Mouse (Mus musculus): ENCODE data around the gene Urm1. TPM values are rescaled to one million over a fixed set of nuclear protein-coding genes. Genes with fewer than 3 reads are reported as not detected.
"Not testable (repeated sequence)": the region's sequence is repeated elsewhere in the genome, so short reads cannot be mapped to it uniquely, and the experiment has no call there.

Urm1 gene
- polyA plus RNA-seq (2012; ENCODE audit: insufficient read depth, low replicate concordance): 74.8 and 193 TPM in 2 replicates

DNA sequence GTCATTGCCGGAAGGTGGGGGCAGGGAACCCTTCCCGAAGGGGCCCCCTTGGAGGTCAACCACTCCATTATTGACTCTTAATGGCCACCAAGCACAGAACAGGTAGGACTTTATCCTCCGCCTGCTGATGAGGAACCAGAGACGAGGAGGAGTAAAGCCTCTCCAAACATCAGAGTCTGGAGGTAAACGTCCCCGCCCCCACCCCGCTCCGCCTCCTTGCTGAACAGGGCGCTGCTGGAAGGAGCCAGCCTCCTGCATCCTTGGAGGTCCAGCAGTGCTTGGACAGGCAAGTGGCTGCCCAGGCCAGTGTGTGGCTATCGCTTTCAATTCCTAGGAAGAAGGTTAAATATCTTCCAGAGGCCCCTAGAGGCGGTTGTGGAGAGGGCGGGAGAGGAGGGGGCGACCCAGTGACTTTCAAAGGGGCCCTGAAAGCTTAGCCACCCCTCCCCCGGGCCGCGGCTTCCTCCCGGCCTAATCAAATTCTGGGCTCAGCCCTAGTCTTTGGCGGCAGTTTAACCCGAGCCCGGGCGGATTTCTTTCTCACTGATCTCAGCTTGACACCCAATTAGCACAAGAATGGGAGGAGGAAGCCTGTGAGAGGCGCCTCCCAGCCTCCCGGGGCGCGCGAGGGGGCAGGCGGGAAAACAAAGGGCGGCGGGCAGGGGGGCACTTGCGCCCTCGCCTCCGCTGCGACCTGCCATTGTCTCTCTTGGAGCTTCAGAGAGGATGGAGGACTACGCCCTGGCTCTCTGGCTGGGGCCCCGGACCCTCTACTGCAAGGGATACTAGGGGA, at the start of gene Urm1:
Gene Urm1 (plus strand): TSS at position 51 of the 793 bp plus-strand sequence.
- peaks cover 63% of the 10 kb centered on the region for H3K4me1 ChIP-seq
- peak within 1 kb of the TSS; percentile 92 for H3K4me3 ChIP-seq (replicated peaks)
- no peaks in the 10 kb centered on the region for H3K9me3 ChIP-seq
- H3K27me3 ChIP-seq (replicated peaks): peaks cover 3% of the 10 kb centered on the region
- peaks cover 17% of the 10 kb centered on the region for H3K36me3 ChIP-seq (replicated peaks; ENCODE audit: low read length)
- TF ChIP-seq FLI1 (IDR thresholded peaks at IDR 0.05; ENCODE audit: low read length): no peak
- no peak for TF ChIP-seq GATA1 (IDR thresholded peaks at IDR 0.05; ENCODE audit: borderline replicate concordance, low read length)

DNA sequence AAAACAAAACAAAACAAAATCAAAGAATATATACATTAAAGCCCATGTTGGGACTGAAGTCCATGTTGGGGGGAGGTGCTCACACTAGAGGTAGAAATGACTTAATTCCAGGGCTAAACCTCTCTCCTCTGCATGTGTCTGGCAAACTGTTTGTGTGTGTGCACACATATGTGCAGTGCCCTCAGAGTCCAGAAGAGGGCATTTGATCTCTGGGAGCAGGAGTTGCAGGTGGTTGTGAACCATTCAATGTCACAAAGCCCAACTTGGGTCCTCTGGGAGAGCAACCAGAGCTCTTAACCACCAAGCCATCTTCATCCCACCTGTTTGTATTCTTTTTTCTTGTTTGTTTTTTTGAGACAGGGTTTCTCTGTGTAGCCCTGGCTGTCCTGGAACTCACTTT, 49.7 kb upstream of the Urm1 start:
- peaks cover 10% of the 10 kb centered on the region for H3K4me1 ChIP-seq
- TF ChIP-seq FLI1 (IDR thresholded peaks at IDR 0.05; ENCODE audit: low read length) (no peak), GATA1 (IDR thresholded peaks at IDR 0.05; ENCODE audit: borderline replicate concordance, low read length) (no peak)
- no peak overlapping the region for H3K4me3 ChIP-seq (replicated peaks)
- peaks cover 16% of the 10 kb centered on the region for H3K27me3 ChIP-seq (replicated peaks)
- peaks cover 24% of the 10 kb centered on the region for H3K36me3 ChIP-seq (replicated peaks; ENCODE audit: low read length)
- H3K9me3 ChIP-seq: no peaks in the 10 kb centered on the region

DNA sequence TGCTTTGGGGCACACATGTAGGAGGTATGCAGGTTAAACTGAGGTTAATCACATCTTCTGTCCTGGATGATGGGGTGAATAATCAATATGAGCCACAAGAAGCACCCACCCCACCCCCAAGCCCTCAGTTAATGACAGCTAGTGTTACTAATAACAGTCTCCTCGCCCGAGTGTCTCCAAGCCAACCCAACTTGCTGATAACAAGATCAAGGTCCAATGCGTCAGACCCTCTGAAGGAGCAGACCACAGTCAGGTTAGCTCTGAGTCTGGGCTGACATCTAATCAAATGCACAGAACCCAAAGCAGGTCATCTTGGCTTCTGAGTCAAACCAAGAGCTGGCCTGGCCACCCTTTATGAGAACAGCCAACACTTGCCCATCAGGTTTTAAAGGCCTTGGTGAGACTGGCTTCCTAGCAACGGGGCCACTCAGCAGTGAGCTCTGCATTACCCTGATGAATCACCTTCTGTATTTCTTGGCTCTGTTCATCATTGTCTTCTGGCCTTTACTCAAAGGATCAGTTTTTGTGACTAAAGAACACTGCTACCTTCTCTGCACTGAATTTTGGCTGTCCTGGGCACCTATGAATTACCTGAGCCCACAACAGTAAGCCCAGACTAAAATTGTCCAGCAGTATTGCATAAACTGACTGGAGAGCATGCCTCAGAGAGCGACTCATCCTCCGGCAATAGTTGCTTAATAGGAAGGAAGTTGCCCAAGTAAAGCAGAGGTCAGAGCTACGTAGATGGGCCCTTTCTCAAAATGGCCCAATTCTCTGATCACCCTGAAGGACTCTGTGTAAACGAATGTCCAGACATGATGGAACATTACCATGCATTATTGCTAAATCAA, 48.0 kb upstream of the Urm1 start:
- peaks cover 38% of the 10 kb centered on the region for H3K36me3 ChIP-seq (replicated peaks; ENCODE audit: low read length)
- H3K9me3 ChIP-seq: no peaks in the 10 kb centered on the region
- H3K4me1 ChIP-seq: peaks cover 10% of the 10 kb centered on the region
- no peak for TF ChIP-seq GATA1 (IDR thresholded peaks at IDR 0.05; ENCODE audit: borderline replicate concordance, low read length)
- no peak for TF ChIP-seq FLI1 (IDR thresholded peaks at IDR 0.05; ENCODE audit: low read length)
- no peak overlapping the region for H3K4me3 ChIP-seq (replicated peaks)
- peaks cover 7% of the 10 kb centered on the region for H3K27me3 ChIP-seq (replicated peaks)

DNA sequence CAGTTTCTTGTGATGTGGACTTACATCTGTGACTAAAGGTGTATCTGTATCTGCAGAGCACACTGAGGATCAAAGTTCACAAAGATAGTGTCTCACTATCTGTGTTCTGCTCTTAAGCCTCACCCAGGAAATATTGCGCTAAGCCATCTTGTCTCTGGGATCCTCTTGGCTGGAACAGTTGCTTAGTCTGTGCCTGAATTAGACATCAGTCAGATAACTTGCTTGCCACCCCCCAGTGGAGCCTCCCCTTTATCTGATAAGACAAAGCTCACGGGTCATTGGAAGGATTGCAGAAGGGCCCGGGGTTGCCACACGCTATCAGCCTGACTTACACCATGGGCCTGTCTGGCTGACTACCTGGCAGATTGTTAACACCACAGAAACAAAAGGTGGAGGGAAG, 46.6 kb upstream of the Urm1 start:
- H3K4me3 ChIP-seq (replicated peaks): no peak overlapping the region
- TF ChIP-seq FLI1 (IDR thresholded peaks at IDR 0.05; ENCODE audit: low read length) (no peak), GATA1 (IDR thresholded peaks at IDR 0.05; ENCODE audit: borderline replicate concordance, low read length) (no peak)
- peaks cover 20% of the 10 kb centered on the region for H3K4me1 ChIP-seq
- peaks cover 53% of the 10 kb centered on the region for H3K36me3 ChIP-seq (replicated peaks; ENCODE audit: low read length)
- H3K9me3 ChIP-seq: no peaks in the 10 kb centered on the region
- H3K27me3 ChIP-seq (replicated peaks): peaks cover under 1% of the 10 kb centered on the region

DNA sequence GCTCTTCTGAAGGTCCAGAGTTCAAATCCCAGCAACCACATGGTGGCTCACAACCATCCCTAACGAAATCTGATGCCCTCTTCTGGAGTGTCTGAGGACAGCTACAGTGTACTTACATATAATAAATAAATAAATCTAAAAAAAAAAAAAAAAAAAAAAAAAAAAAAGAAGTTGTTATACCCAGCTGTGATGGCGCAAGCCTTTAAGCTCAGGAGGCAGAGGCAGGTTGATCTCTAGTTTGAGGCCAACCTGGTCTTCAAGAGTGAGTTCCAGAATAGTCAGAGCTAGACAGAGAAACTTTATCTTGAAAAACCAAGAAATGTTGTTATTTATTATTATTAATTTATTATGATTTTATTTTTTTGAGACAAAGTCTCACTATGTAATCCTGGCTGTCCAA, 38.6 kb upstream of the Urm1 start:
- Histone ChIP-seq H3K36me3 (replicated peaks; ENCODE audit: low read length) (peaks cover 91% of the 10 kb centered on the region), H3K4me1 (peaks cover 38% of the 10 kb centered on the region)
- H3K9me3 ChIP-seq; H3K27me3 ChIP-seq (replicated peaks); H3K4me3 ChIP-seq (replicated peaks): not testable (repeated sequence)

DNA sequence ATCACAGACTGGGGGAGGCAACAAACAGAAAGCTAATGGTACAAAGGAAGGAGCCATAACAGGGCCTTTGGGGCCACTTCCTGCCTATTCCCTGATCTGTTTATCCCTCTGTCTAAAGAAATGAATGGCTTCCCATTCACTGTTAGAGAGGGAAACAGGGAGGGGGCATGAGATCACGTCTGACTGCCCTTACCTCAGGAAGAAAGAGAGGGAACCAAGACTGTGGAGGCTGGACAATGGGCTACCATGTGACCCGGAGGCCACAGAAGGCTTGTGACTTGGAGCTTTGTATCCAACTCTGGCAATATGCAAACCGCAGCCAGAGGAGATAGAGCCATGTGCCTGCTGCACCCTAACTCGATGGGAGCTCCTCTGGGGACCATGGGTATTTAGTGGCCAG, 35.6 kb upstream of the Urm1 start:
- H3K36me3 ChIP-seq (replicated peaks; ENCODE audit: low read length): peaks cover 65% of the 10 kb centered on the region
- H3K27me3 ChIP-seq (replicated peaks): no peaks in the 10 kb centered on the region
- no peaks in the 10 kb centered on the region for H3K9me3 ChIP-seq
- H3K4me3 ChIP-seq (replicated peaks): no peak overlapping the region
- no peak for TF ChIP-seq GATA1 (IDR thresholded peaks at IDR 0.05; ENCODE audit: borderline replicate concordance, low read length)
- TF ChIP-seq FLI1 (IDR thresholded peaks at IDR 0.05; ENCODE audit: low read length): no peak
- peaks cover 38% of the 10 kb centered on the region for H3K4me1 ChIP-seq

DNA sequence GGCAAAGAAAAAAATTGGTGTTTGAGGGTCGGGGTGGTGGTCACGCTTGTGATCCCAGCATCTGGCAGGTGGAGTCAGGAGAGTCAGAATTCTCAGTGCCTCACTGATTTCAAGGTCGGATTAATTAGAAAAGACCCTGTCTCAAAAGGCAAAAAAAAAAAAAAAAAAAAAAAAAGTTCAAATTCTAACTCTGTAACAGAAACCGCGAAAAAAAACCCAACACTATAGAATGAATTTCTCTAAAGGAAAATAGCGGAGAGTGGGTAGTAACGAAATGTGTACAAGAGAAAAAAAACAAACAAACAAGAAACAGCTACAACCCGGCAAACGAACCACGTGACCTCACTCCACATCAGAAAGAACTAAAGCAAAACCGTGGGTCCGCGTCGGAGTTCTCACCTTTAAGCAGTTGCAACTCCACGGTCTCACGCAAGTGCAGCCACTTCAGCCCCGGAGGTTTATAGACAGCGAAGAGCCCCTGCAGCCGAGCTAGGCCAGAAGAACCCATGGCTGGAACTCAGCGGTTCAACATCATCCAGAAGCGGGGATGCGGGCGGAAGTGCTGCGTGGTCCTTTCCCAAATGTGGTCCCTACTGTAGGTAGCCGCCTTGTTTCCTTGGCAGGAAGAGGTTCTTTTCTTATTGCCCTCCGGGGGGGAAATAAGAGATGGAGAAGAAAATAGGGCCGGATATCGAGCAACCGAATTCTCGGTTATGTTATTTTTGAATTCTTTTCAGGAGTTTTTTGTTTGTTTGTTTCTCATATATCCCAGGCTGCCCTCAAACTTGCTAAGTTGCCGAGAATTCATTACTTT, 32.6 kb upstream of the Urm1 start, which contains the start of gene Coq4:
Gene Coq4 (plus strand): TSS at position 390 of the 814 bp plus-strand sequence.
- peaks cover 65% of the 10 kb centered on the region for H3K36me3 ChIP-seq (replicated peaks; ENCODE audit: low read length)
- TF ChIP-seq GATA1 (IDR thresholded peaks at IDR 0.05; ENCODE audit: borderline replicate concordance, low read length): no peak
- TF ChIP-seq FLI1 (IDR thresholded peaks at IDR 0.05; ENCODE audit: low read length): no peak
- no peaks in the 10 kb centered on the region for H3K27me3 ChIP-seq (replicated peaks)
- peaks cover 34% of the 10 kb centered on the region for H3K4me1 ChIP-seq
- peak within 1 kb of the TSS; percentile 93 for H3K4me3 ChIP-seq (replicated peaks)
- no peaks in the 10 kb centered on the region for H3K9me3 ChIP-seq

DNA sequence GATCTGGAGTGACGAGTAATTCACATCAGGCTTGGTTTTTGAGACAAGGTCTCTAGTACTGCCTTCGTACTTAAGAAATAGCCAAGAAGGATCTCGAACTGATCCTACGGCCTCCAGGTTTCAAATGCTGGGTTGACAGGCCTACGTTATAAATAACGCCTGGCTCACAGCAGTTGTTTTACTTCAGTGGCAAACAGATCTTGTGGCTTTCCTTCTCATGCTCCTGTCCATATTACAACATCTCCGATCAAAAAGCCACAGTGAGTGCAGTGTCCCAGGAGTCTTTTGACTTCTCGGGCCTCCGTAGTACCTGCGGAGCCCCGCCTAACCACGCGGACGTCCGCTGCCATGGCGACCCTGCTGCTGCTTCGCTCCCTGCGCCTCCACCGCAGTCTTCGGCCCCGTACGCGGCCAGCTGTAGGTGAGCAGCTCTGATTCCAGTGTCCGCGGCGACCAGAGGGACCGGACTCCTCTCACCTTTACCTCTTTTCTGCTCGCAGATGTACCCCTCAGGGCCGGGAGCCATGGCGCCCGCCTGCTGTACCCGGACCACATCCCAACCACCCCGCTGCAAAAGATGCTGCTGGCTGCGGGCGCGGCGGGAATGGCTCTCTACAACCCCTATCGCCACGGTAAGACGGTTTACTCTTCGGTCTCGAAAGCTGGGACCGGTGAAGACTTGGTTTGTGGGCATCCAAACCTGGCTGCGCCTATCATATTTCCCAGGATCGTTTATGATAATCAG, 31.8 kb upstream of the Urm1 start, which contains the start of gene Trub2:
Gene Trub2 (minus strand): TSS at position 566 of the 745 bp plus-strand sequence.
- no peak for TF ChIP-seq GATA1 (IDR thresholded peaks at IDR 0.05; ENCODE audit: borderline replicate concordance, low read length)
- TF ChIP-seq FLI1 (IDR thresholded peaks at IDR 0.05; ENCODE audit: low read length): no peak
- H3K36me3 ChIP-seq (replicated peaks; ENCODE audit: low read length): peaks cover 65% of the 10 kb centered on the region
- H3K9me3 ChIP-seq: no peaks in the 10 kb centered on the region
- H3K4me3 ChIP-seq (replicated peaks): peak within 1 kb of the TSS; percentile 93
- no peaks in the 10 kb centered on the region for H3K27me3 ChIP-seq (replicated peaks)
- H3K4me1 ChIP-seq: peaks cover 34% of the 10 kb centered on the region
